Mouse (Mus musculus): Measurements from ENCODE around the gene Plcb1. TPM values are rescaled to one million over a fixed set of nuclear protein-coding genes. Genes with fewer than 3 reads are reported as not detected.

Gene Plcb1
- polyA plus RNA-seq, 1 experiment from 2014 or later, result 3.2 TPM

DNA sequence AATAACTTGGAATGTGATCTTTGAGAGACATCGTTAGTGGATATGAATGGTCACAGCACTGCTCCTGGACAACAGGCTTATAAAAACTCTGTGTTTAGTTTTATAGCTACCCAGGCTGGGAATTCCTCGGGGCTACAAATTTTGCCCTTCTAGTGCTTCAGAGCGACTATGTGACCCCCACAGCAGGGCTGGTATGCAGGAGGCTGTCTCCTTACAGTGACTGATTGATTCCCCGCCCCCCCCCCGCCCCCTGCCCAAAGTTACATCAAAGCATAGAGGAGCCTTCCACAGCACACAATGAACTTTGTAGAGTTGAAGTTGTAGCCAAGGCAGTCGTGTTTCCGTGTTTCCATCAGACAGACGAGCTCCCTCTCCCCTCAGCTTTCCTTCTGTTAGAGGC lies 354.7 kb downstream of the Plcb1 start:
- Histone ChIP-seq H3K9ac (ENCODE audit: low read length) (no peak overlapping the region), H3K4me3 (ENCODE audit: low read length) (no peak overlapping the region), H3K4me1 (ENCODE audit: control insufficient read depth, insufficient read depth, low read length) (peaks cover 8% of the 10 kb centered on the region), H3K36me3 (ENCODE audit: control insufficient read depth, insufficient read depth) (no peaks in the 10 kb centered on the region), H3K9me3 (replicated peaks; ENCODE audit: control insufficient read depth, low read length) (no peaks in the 10 kb centered on the region), H3K4me2 (ENCODE audit: low read depth, low read length) (peak overlapping the region; percentile 15; the same call in 1 of the 2 replicates), H3K27me3 (ENCODE audit: control insufficient read depth, insufficient read depth, low read length) (no peaks in the 10 kb centered on the region), H3K27ac (ENCODE audit: low read length) (no peak overlapping the region)
- WGBS, result 15% methylated on average over 8 of the region's 8 CpGs
- ATAC-seq (replicated peaks; ENCODE audit: extremely low read depth, insufficient read depth, low FRiP score), result no peak

DNA sequence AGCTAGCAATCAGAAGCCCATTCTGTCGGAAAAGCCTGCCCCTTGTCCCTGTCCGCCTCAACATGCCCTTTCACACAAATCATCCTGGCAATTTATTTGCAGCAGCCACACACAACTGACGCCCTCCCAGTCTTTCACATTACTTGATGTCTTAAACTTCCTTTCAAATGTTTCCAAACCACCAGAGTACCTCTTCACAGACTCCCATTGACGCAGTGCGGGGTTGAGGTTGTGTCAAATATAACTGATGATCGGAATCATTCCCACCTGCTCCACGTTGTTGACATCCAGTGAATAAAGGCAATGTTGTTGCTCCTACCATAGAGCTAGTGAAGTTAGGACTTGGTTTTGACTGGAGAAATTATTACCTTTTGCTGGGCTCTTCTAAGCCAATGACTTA lies 366.4 kb downstream of the Plcb1 start:
- H3K4me2 ChIP-seq (ENCODE audit: low read depth, low read length), result no peak overlapping the region
- ATAC-seq (replicated peaks; ENCODE audit: extremely low read depth, insufficient read depth, low FRiP score), result no peak
- 81% methylated on average over 7 of the region's 7 CpGs for WGBS
- no peak overlapping the region for H3K9ac ChIP-seq (ENCODE audit: low read length)
- no peaks in the 10 kb centered on the region for H3K27me3 ChIP-seq (ENCODE audit: control insufficient read depth, insufficient read depth, low read length)
- H3K4me1 ChIP-seq (ENCODE audit: control insufficient read depth, insufficient read depth, low read length), result no peaks in the 10 kb centered on the region
- H3K36me3 ChIP-seq (ENCODE audit: control insufficient read depth, insufficient read depth), result no peaks in the 10 kb centered on the region
- H3K4me3 ChIP-seq (ENCODE audit: low read length), result no peak overlapping the region
- no peaks in the 10 kb centered on the region for H3K9me3 ChIP-seq (replicated peaks; ENCODE audit: control insufficient read depth, low read length)
- H3K27ac ChIP-seq (ENCODE audit: low read length), result no peak overlapping the region

DNA sequence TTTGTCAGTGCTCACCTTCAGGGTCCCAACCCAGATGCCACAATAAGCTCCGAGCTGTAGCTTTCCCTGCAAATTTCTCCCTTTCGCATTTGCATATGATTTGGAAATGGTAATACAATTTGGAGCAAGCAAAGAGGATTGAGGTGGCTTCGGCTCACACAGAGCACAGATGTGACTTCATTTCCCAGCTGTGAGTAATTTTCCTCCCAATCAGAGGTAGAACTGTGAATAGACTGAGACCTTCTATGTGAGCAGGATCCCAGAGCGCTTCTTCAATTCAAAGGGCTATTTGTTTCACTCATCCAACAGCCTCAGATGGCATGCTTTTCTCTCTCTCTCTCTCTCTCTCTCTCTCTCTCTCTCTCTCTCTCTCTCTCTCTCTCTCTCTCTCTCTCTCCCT lies 367.4 kb downstream of the Plcb1 start:
- H3K27me3 ChIP-seq (ENCODE audit: control insufficient read depth, insufficient read depth, low read length), result no peaks in the 10 kb centered on the region
- no peak overlapping the region for H3K4me3 ChIP-seq (ENCODE audit: low read length)
- no peaks in the 10 kb centered on the region for H3K4me1 ChIP-seq (ENCODE audit: control insufficient read depth, insufficient read depth, low read length)
- no peak for ATAC-seq (replicated peaks; ENCODE audit: extremely low read depth, insufficient read depth, low FRiP score)
- H3K36me3 ChIP-seq (ENCODE audit: control insufficient read depth, insufficient read depth), result no peaks in the 10 kb centered on the region
- H3K4me2 ChIP-seq (ENCODE audit: low read depth, low read length), result no peak overlapping the region
- no peaks in the 10 kb centered on the region for H3K9me3 ChIP-seq (replicated peaks; ENCODE audit: control insufficient read depth, low read length)
- H3K27ac ChIP-seq (ENCODE audit: low read length), result no peak overlapping the region
- H3K9ac ChIP-seq (ENCODE audit: low read length), result no peak overlapping the region
- WGBS, result 79% methylated on average over 4 of the region's 4 CpGs

DNA sequence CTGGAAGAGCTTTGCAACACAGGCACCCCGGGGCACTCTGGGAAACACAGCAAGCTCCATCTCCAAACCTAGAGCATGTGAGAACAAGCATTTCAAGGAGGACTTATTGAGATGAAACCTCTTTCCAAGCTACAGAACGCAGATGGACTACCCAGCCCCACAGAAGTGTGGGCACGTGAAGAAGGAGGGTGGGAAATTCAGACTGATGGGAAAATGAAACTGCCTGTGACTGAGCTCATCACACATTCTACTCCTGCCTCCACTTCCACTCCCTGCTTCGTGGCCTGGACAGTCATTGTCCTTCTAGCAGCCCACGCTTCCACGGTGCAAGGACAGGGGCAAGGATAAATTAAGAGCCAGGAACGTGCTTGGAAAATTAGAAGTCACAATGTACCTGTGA lies 370.2 kb downstream of the Plcb1 start:
- Histone ChIP-seq H3K9me3 (replicated peaks; ENCODE audit: control insufficient read depth, low read length) (no peaks in the 10 kb centered on the region), H3K27ac (ENCODE audit: low read length) (no peak overlapping the region), H3K36me3 (ENCODE audit: control insufficient read depth, insufficient read depth) (no peaks in the 10 kb centered on the region), H3K27me3 (ENCODE audit: control insufficient read depth, insufficient read depth, low read length) (no peaks in the 10 kb centered on the region), H3K9ac (ENCODE audit: low read length) (no peak overlapping the region), H3K4me3 (ENCODE audit: low read length) (no peak overlapping the region), H3K4me1 (ENCODE audit: control insufficient read depth, insufficient read depth, low read length) (no peaks in the 10 kb centered on the region), H3K4me2 (ENCODE audit: low read depth, low read length) (no peak overlapping the region)
- 82% methylated on average over 7 of the region's 7 CpGs for WGBS
- ATAC-seq (replicated peaks; ENCODE audit: extremely low read depth, insufficient read depth, low FRiP score), result no peak

DNA sequence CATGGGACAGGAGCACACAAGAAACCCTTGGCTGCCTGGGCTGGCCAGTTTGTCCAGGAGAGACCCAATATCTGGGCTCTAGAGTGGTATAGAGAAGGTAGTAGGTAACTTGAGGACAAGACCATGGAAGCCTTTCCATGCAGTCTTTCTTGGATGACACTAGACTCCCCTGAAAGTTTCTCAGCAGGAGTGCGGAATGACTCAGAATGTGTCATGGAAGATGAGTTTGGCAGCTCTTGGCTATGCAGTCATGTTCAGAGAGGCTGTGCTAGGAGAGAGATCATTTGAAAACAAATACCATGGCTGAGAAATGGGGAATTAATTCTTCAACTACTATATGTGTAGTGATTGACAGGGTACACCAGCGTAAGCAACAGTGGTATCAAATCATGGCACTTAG lies 372.1 kb downstream of the Plcb1 start:
- no peak overlapping the region for H3K9ac ChIP-seq (ENCODE audit: low read length)
- no peak for ATAC-seq (replicated peaks; ENCODE audit: extremely low read depth, insufficient read depth, low FRiP score)
- no peaks in the 10 kb centered on the region for H3K9me3 ChIP-seq (replicated peaks; ENCODE audit: control insufficient read depth, low read length)
- no peak overlapping the region for H3K27ac ChIP-seq (ENCODE audit: low read length)
- WGBS, result 95% methylated on average over 2 of the region's 2 CpGs
- H3K4me2 ChIP-seq (ENCODE audit: low read depth, low read length), result no peak overlapping the region
- no peaks in the 10 kb centered on the region for H3K27me3 ChIP-seq (ENCODE audit: control insufficient read depth, insufficient read depth, low read length)
- H3K4me3 ChIP-seq (ENCODE audit: low read length), result no peak overlapping the region
- H3K36me3 ChIP-seq (ENCODE audit: control insufficient read depth, insufficient read depth), result no peaks in the 10 kb centered on the region
- H3K4me1 ChIP-seq (ENCODE audit: control insufficient read depth, insufficient read depth, low read length), result no peaks in the 10 kb centered on the region

DNA sequence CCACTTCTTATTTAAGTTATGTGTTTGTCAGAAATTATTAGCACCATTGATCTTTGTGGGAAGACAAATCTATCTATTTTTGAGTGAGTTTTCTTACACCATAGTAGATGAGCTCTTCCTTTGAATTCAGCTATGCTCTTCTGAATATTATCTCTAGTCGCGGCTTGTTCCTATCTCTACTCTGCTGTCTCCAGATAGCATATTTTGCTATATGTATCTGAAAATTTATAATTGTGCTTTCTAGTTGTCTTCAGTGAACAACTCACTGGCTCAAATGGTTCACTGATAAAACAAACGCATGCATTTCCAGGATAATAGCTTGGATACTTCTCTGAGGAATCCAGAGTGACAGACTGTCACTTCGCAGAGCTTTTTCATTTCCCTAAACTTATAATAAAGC lies 375.8 kb downstream of the Plcb1 start:
- 78% methylated on average over 4 of the region's 4 CpGs for WGBS
- ATAC-seq (replicated peaks; ENCODE audit: extremely low read depth, insufficient read depth, low FRiP score), result no peak
- Histone ChIP-seq H3K36me3 (ENCODE audit: control insufficient read depth, insufficient read depth) (no peaks in the 10 kb centered on the region), H3K4me3 (ENCODE audit: low read length) (no peak overlapping the region), H3K4me1 (ENCODE audit: control insufficient read depth, insufficient read depth, low read length) (no peaks in the 10 kb centered on the region), H3K9me3 (replicated peaks; ENCODE audit: control insufficient read depth, low read length) (no peaks in the 10 kb centered on the region), H3K9ac (ENCODE audit: low read length) (no peak overlapping the region), H3K27ac (ENCODE audit: low read length) (no peak overlapping the region), H3K4me2 (ENCODE audit: low read depth, low read length) (no peak overlapping the region), H3K27me3 (ENCODE audit: control insufficient read depth, insufficient read depth, low read length) (no peaks in the 10 kb centered on the region)

DNA sequence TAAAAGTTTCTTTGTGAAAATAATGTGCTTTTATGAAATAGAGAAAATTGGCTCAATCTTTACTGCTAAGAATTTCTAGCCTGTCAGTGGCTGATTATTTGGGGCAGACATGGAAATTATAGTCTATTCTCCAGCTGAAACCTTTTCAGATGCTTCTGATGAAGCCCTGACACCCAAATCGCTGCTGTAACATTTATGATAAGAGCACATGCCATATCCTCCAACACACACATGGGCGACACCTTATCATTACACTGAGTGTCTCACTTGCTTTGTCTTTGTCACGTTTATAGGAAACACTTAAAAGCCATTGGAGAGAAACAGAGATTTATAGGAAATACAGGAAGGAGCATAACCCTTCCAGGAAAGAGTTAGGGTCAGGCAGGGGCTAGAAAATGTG lies 379.6 kb downstream of the Plcb1 start:
- WGBS, result 42% methylated on average over 3 of the region's 3 CpGs
- H3K36me3 ChIP-seq (ENCODE audit: control insufficient read depth, insufficient read depth), result no peaks in the 10 kb centered on the region
- H3K27ac ChIP-seq (ENCODE audit: low read length), result no peak overlapping the region
- no peaks in the 10 kb centered on the region for H3K27me3 ChIP-seq (ENCODE audit: control insufficient read depth, insufficient read depth, low read length)
- no peak for ATAC-seq (replicated peaks; ENCODE audit: extremely low read depth, insufficient read depth, low FRiP score)
- no peak overlapping the region for H3K4me3 ChIP-seq (ENCODE audit: low read length)
- H3K9me3 ChIP-seq (replicated peaks; ENCODE audit: control insufficient read depth, low read length), result no peaks in the 10 kb centered on the region
- no peak overlapping the region for H3K4me2 ChIP-seq (ENCODE audit: low read depth, low read length)
- H3K9ac ChIP-seq (ENCODE audit: low read length), result no peak overlapping the region
- no peaks in the 10 kb centered on the region for H3K4me1 ChIP-seq (ENCODE audit: control insufficient read depth, insufficient read depth, low read length)

DNA sequence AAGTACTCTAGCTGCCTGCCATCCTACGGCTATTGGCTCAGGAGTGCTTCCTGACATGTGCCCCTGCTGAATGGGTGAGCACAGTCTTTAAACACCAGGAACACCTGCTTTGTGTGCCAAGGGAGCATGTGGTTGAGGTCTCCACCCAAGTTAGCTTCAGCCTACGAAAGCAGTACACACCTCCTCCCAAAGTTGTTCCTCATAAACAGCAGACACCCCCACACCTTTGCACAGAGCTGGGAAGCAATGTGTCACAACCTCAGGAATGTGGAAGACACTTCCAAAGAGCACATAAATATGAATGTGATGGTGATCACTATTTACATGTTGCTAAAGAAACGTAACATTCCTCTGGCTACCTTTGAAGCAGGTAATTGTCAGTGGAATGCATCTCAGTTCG lies 389.7 kb downstream of the Plcb1 start:
- Histone ChIP-seq H3K4me2 (ENCODE audit: low read depth, low read length) (no peak overlapping the region), H3K9me3 (replicated peaks; ENCODE audit: control insufficient read depth, low read length) (no peaks in the 10 kb centered on the region), H3K27ac (ENCODE audit: low read length) (no peak overlapping the region), H3K4me3 (ENCODE audit: low read length) (no peak overlapping the region), H3K4me1 (ENCODE audit: control insufficient read depth, insufficient read depth, low read length) (no peaks in the 10 kb centered on the region), H3K36me3 (ENCODE audit: control insufficient read depth, insufficient read depth) (no peaks in the 10 kb centered on the region), H3K27me3 (ENCODE audit: control insufficient read depth, insufficient read depth, low read length) (no peaks in the 10 kb centered on the region), H3K9ac (ENCODE audit: low read length) (no peak overlapping the region)
- 66% methylated on average over 4 of the region's 4 CpGs for WGBS
- no peak for ATAC-seq (replicated peaks; ENCODE audit: extremely low read depth, insufficient read depth, low FRiP score)

DNA sequence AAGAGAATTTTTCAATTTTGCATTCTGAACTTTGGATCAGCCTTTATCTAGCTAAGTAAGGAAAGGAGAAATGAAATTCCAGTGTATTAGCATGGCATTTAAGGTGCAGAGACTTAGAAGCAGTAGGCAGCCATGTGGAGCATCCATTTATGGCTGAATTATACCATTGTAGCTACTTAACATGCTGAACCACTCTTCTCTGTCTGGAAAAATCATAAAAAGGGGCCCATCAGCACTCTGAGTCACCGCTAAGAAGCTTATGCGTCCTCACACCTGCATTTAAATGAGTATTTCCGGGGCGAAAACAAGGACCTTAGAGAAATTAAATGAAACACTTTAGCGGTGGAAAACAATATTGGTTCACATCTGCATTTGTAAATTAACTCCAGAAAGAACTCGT lies 401.8 kb downstream of the Plcb1 start:
- H3K4me3 ChIP-seq (ENCODE audit: low read length), result no peak overlapping the region
- no peaks in the 10 kb centered on the region for H3K9me3 ChIP-seq (replicated peaks; ENCODE audit: control insufficient read depth, low read length)
- H3K4me1 ChIP-seq (ENCODE audit: control insufficient read depth, insufficient read depth, low read length), result no peaks in the 10 kb centered on the region
- WGBS, result 85% methylated on average over 6 of the region's 6 CpGs
- H3K27ac ChIP-seq (ENCODE audit: low read length), result no peak overlapping the region
- H3K9ac ChIP-seq (ENCODE audit: low read length), result no peak overlapping the region
- no peaks in the 10 kb centered on the region for H3K27me3 ChIP-seq (ENCODE audit: control insufficient read depth, insufficient read depth, low read length)
- no peak overlapping the region for H3K4me2 ChIP-seq (ENCODE audit: low read depth, low read length)
- no peaks in the 10 kb centered on the region for H3K36me3 ChIP-seq (ENCODE audit: control insufficient read depth, insufficient read depth)
- no peak for ATAC-seq (replicated peaks; ENCODE audit: extremely low read depth, insufficient read depth, low FRiP score)

DNA sequence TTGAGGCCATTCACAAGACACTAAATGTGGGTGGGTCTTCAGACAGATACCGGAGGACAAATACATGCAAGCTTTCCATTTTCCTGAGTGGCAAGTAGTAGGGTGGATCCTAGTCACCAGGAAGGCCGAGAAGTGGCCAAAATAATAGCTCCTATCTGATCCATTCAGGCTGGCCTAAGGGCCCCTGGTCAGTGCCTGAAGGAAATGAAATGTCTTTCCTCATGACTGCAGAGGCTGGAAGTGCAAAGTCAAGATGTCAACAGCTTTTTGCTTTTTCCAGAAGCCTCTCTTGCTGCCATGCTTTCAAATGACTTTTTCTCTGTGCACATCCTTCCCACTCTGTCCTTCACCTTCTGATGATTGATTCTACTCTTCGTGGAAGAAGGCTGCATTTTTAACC lies 415.0 kb downstream of the Plcb1 start:
- Histone ChIP-seq H3K9me3 (replicated peaks; ENCODE audit: control insufficient read depth, low read length) (no peaks in the 10 kb centered on the region), H3K27ac (ENCODE audit: low read length) (no peak overlapping the region), H3K36me3 (ENCODE audit: control insufficient read depth, insufficient read depth) (no peaks in the 10 kb centered on the region), H3K9ac (ENCODE audit: low read length) (no peak overlapping the region), H3K4me1 (ENCODE audit: control insufficient read depth, insufficient read depth, low read length) (peaks cover 3% of the 10 kb centered on the region; the same call in 1 of the 2 replicates), H3K4me2 (ENCODE audit: low read depth, low read length) (no peak overlapping the region), H3K27me3 (ENCODE audit: control insufficient read depth, insufficient read depth, low read length) (no peaks in the 10 kb centered on the region), H3K4me3 (ENCODE audit: low read length) (no peak overlapping the region)
- 73% methylated on average over 3 of the region's 3 CpGs for WGBS
- ATAC-seq (replicated peaks; ENCODE audit: extremely low read depth, insufficient read depth, low FRiP score), result no peak

Data from heart, embryonic 16.5 days (tissue).